Mouse (Mus musculus): Measurements from ENCODE around the gene Elk4. TPM values are rescaled to one million over a fixed set of nuclear protein-coding genes. Genes with fewer than 3 reads are reported as not detected.

The Elk4 gene
- polyA plus RNA-seq, 1 experiment from 2014 or later, result 27.3 TPM

- H3K27me3 ChIP-seq, result no peaks in the 10 kb centered on the region
- ChIA-PET POLR2A (interaction anchor here (1.3 kb wide), 1 partner anchor 23 kb away, joined by 4 read pairs; the partner anchor contains the start of gene Elk4), CTCF (interaction anchor here (0.9 to 1.3 kb wide), 4 partner anchors 13 to 25 kb away, joined by 3 read pairs; no protein-coding TSS in a partner anchor)
- ATAC-seq (no peak), DNase-seq (ENCODE audit: low read depth, low spot score) (no peak)
- in situ Hi-C loops (cut with MboI; ENCODE audit: low pct_unique_long_range_greater_than_20kb), result no loop called here
- peak; percentile 58 for TF ChIP-seq CTCF (IDR thresholded peaks at IDR 0.05)
Measured at GRCm38 (mm10) chr1:132030574-132030973, 23.2 kb downstream of the Elk4 start.

- ChIA-PET CTCF (no interaction called here), POLR2A (no interaction called here)
- no peaks in the 10 kb centered on the region for H3K27me3 ChIP-seq
- no peak for ATAC-seq
- no peak for DNase-seq (ENCODE audit: low read depth, low spot score)
- in situ Hi-C loops (cut with MboI; ENCODE audit: low pct_unique_long_range_greater_than_20kb), result no loop called here
- no peak for TF ChIP-seq CTCF (IDR thresholded peaks at IDR 0.05)
Measured at GRCm38 (mm10) chr1:132032172-132032571, 24.8 kb downstream of the Elk4 start.

GRCm38 (mm10) chr1:132037746-132038145 lies 30.3 kb downstream of the Elk4 start:
- DNase-seq (ENCODE audit: low read depth, low spot score), result no peak
- POLR2A ChIA-PET, result no interaction called here
- TF ChIP-seq CTCF (IDR thresholded peaks at IDR 0.05), result no peak
- no peaks in the 10 kb centered on the region for H3K27me3 ChIP-seq
- in situ Hi-C loops (cut with MboI; ENCODE audit: low pct_unique_long_range_greater_than_20kb), result no loop called here
- CTCF ChIA-PET, result interaction anchor here (1.2 kb wide), 2 partner anchors 9 to 47 kb away, joined by 3 read pairs; no protein-coding TSS in a partner anchor
- no peak for ATAC-seq

GRCm38 (mm10) chr1:132038753-132039152 lies 31.3 kb downstream of the Elk4 start:
- no peak for TF ChIP-seq CTCF (IDR thresholded peaks at IDR 0.05)
- in situ Hi-C loops (cut with MboI; ENCODE audit: low pct_unique_long_range_greater_than_20kb), result no loop called here
- no peaks in the 10 kb centered on the region for H3K27me3 ChIP-seq
- no peak for ATAC-seq
- CTCF ChIA-PET, result interaction anchor here (1.2 kb wide), 2 partner anchors 8 to 48 kb away, joined by 3 read pairs; no protein-coding TSS in a partner anchor
- POLR2A ChIA-PET, result no interaction called here
- no peak for DNase-seq (ENCODE audit: low read depth, low spot score)

- ATAC-seq, result no peak
- CTCF ChIA-PET, result no interaction called here
- POLR2A ChIA-PET, result no interaction called here
- no peak for DNase-seq (ENCODE audit: low read depth, low spot score)
- TF ChIP-seq CTCF (IDR thresholded peaks at IDR 0.05), result no peak
- no peaks in the 10 kb centered on the region for H3K27me3 ChIP-seq
- in situ Hi-C loops (cut with MboI; ENCODE audit: low pct_unique_long_range_greater_than_20kb), result no loop called here
Measured at GRCm38 (mm10) chr1:132040201-132040621, 32.8 kb downstream of the Elk4 start.

- POLR2A ChIA-PET, result interaction anchor here (1.4 kb wide), 1 partner anchor 48 kb away, joined by 3 read pairs; no protein-coding TSS in a partner anchor
- TF ChIP-seq CTCF (IDR thresholded peaks at IDR 0.05), result no peak
- CTCF ChIA-PET, result interaction anchor here (0.7 to 2.3 kb wide), 5 partner anchors 19 to 61 kb away, joined by 3 to 11 read pairs (median 7); partner anchors contain the start of gene Elk4
- no peaks in the 10 kb centered on the region for H3K27me3 ChIP-seq
- ATAC-seq (no peak), DNase-seq (ENCODE audit: low read depth, low spot score) (no peak)
- in situ Hi-C loops (cut with MboI; ENCODE audit: low pct_unique_long_range_greater_than_20kb), result no loop called here
Measured at GRCm38 (mm10) chr1:132043759-132044158, 36.4 kb downstream of the Elk4 start.

GRCm38 (mm10) chr1:132046143-132046735 lies 38.8 kb downstream of the Elk4 start:
- H3K27me3 ChIP-seq, result no peaks in the 10 kb centered on the region
- in situ Hi-C loops (cut with MboI; ENCODE audit: low pct_unique_long_range_greater_than_20kb), result loop anchor here (5.0 kb wide), 1 partner anchor 49 kb away; no protein-coding TSS in a partner anchor
- no peak for DNase-seq (ENCODE audit: low read depth, low spot score)
- ATAC-seq, result no peak
- ChIA-PET CTCF (interaction anchor here (0.7 to 2.3 kb wide), 10 partner anchors 8 to 64 kb away, joined by 3 to 12 read pairs (median 4); no protein-coding TSS in a partner anchor), POLR2A (no interaction called here)
- TF ChIP-seq CTCF (IDR thresholded peaks at IDR 0.05), result peak; percentile 86

- no peak for TF ChIP-seq CTCF (IDR thresholded peaks at IDR 0.05)
- ChIA-PET POLR2A (no interaction called here), CTCF (no interaction called here)
- no peak for DNase-seq (ENCODE audit: low read depth, low spot score)
- H3K27me3 ChIP-seq, result no peaks in the 10 kb centered on the region
- ATAC-seq, result no peak
- in situ Hi-C loops (cut with MboI; ENCODE audit: low pct_unique_long_range_greater_than_20kb), result no loop called here
Measured at GRCm38 (mm10) chr1:132051746-132052145, 44.3 kb downstream of the Elk4 start.

- TF ChIP-seq CTCF (IDR thresholded peaks at IDR 0.05), result no peak
- in situ Hi-C loops (cut with MboI; ENCODE audit: low pct_unique_long_range_greater_than_20kb), result no loop called here
- ATAC-seq (no peak), DNase-seq (ENCODE audit: low read depth, low spot score) (no peak)
- ChIA-PET POLR2A (interaction anchor here (1.0 kb wide), 1 partner anchor 12 kb away, joined by 3 read pairs; no protein-coding TSS in a partner anchor), CTCF (no interaction called here)
- no peaks in the 10 kb centered on the region for H3K27me3 ChIP-seq
Measured at GRCm38 (mm10) chr1:132054387-132054786, 47.0 kb downstream of the Elk4 start.

GRCm38 (mm10) chr1:132055054-132055664 lies 47.8 kb downstream of the Elk4 start:
- H3K27me3 ChIP-seq, result peaks cover 5% of the 10 kb centered on the region
- DNase-seq (ENCODE audit: low read depth, low spot score) (no peak), ATAC-seq (no peak)
- POLR2A ChIA-PET, result interaction anchor here (1.0 kb wide), 1 partner anchor 11 kb away, joined by 3 read pairs; no protein-coding TSS in a partner anchor
- CTCF ChIA-PET, result interaction anchor here (1.6 kb wide), 1 partner anchor 9 kb away, joined by 3 read pairs; no protein-coding TSS in a partner anchor
- in situ Hi-C loops (cut with MboI; ENCODE audit: low pct_unique_long_range_greater_than_20kb), result no loop called here
- no peak for TF ChIP-seq CTCF (IDR thresholded peaks at IDR 0.05)

- POLR2A ChIA-PET, result no interaction called here
- H3K27me3 ChIP-seq, result peaks cover 5% of the 10 kb centered on the region
- no peak for ATAC-seq
- no peak for TF ChIP-seq CTCF (IDR thresholded peaks at IDR 0.05)
- CTCF ChIA-PET, result no interaction called here
- in situ Hi-C loops (cut with MboI; ENCODE audit: low pct_unique_long_range_greater_than_20kb), result no loop called here
- no peak for DNase-seq (ENCODE audit: low read depth, low spot score)
Measured at GRCm38 (mm10) chr1:132058558-132058957, 51.2 kb downstream of the Elk4 start.
